Mouse (Mus musculus): ENCODE data around the gene Cnpy4. TPM values are rescaled to one million over a fixed set of nuclear protein-coding genes. Genes with fewer than 3 reads are reported as not detected.

The Cnpy4 gene
- polyA plus RNA-seq, 1 experiment from 2014 or later = 12.1 TPM

GRCm38 (mm10) chr5:138171695-138172491 is 15.4 kb upstream of the Cnpy4 start, which contains the start of the genes Ap4m1 and Mcm7:
Gene Ap4m1, plus strand, starts transcription at chr5:138172002.
Gene Mcm7, minus strand, starts transcription at chr5:138172422.
- H3K4me1 ChIP-seq (replicated peaks; ENCODE audit: control insufficient read depth, insufficient read depth, low read length) = 0 out of 2 replicates have a peak, but pooled peaks cover 10% of the 10 kb centered on the region
- ATAC-seq = peak; percentile 86
- H3K4me2 ChIP-seq (replicated peaks; ENCODE audit: low read depth) = peak within 1 kb of the TSS; percentile 99
- H3K9me3 ChIP-seq (ENCODE audit: control insufficient read depth) = no peaks in the 10 kb centered on the region
- H3K4me3 ChIP-seq (ENCODE audit: low read depth, low read length) = peak within 1 kb of the TSS; percentile 67
- TF ChIP-seq CTCF (IDR thresholded peaks at IDR 0.05; ENCODE audit: low read depth) = peak; percentile 53
- H3K36me3 ChIP-seq (ENCODE audit: control insufficient read depth, insufficient read depth) = peaks cover 46% of the 10 kb centered on the region
- peak within 1 kb of the TSS; percentile 71 for H3K9ac ChIP-seq (ENCODE audit: low read depth, low read length)
- no peaks in the 10 kb centered on the region for H3K27me3 ChIP-seq (replicated peaks; ENCODE audit: control insufficient read depth, insufficient read depth, low read length)
- under 1% methylated on average over 54 of the region's 54 CpGs for WGBS
- peak within 1 kb of the TSS; percentile 84 for H3K27ac ChIP-seq (ENCODE audit: low read depth, low read length)

DNA sequence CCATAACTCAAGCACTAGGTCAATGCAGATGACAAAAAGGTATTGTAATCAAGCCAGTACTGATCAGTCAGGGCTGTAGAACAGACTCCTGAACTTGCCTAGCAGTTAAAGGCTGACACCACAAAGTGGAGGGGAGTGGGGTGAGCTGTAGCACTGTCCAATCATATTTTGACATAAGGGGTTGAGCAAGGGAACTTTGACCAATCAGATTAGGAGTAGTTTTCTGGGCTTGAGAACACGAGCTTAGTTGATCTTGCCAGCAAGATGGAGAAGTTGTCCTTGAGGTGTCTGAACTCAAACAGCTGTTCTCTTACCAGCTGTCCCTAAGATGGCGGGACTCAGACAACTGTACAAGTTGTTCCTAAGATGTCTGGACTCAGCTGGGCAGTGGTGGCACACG is 14.1 kb upstream of the Cnpy4 start:
- H3K36me3 ChIP-seq (ENCODE audit: control insufficient read depth, insufficient read depth) = peaks cover 46% of the 10 kb centered on the region
- H3K4me3 ChIP-seq (ENCODE audit: low read depth, low read length) = no peak overlapping the region
- 63% methylated on average over 3 of the region's 3 CpGs for WGBS
- H3K9ac ChIP-seq (ENCODE audit: low read depth, low read length) = no peak overlapping the region
- H3K27me3 ChIP-seq (replicated peaks; ENCODE audit: control insufficient read depth, insufficient read depth, low read length) = no peaks in the 10 kb centered on the region
- H3K9me3 ChIP-seq (ENCODE audit: control insufficient read depth) = no peaks in the 10 kb centered on the region
- 0 out of 2 replicates have a peak, but pooled peaks cover 10% of the 10 kb centered on the region for H3K4me1 ChIP-seq (replicated peaks; ENCODE audit: control insufficient read depth, insufficient read depth, low read length)
- no peak for ATAC-seq
- H3K4me2 ChIP-seq (replicated peaks; ENCODE audit: low read depth) = no peak overlapping the region
- no peak overlapping the region for H3K27ac ChIP-seq (ENCODE audit: low read depth, low read length)
- TF ChIP-seq CTCF (IDR thresholded peaks at IDR 0.05; ENCODE audit: low read depth) = no peak

GRCm38 (mm10) chr5:138187661-138188306 is 499 bp downstream of the Cnpy4 start:
- Histone ChIP-seq H3K9me3 (ENCODE audit: control insufficient read depth) (no peaks in the 10 kb centered on the region), H3K4me3 (ENCODE audit: low read depth, low read length) (peak overlapping the region; percentile 68), H3K4me1 (replicated peaks; ENCODE audit: control insufficient read depth, insufficient read depth, low read length) (0 out of 2 replicates have a peak, but pooled peaks cover 4% of the 10 kb centered on the region), H3K4me2 (replicated peaks; ENCODE audit: low read depth) (peak overlapping the region; percentile 68), H3K27me3 (replicated peaks; ENCODE audit: control insufficient read depth, insufficient read depth, low read length) (no peaks in the 10 kb centered on the region), H3K36me3 (ENCODE audit: control insufficient read depth, insufficient read depth) (peaks cover 12% of the 10 kb centered on the region; the same call in 1 of the 2 replicates), H3K9ac (ENCODE audit: low read depth, low read length) (peak overlapping the region; percentile 54), H3K27ac (ENCODE audit: low read depth, low read length) (peak overlapping the region; percentile 47; the same call in 1 of the 2 replicates)
- WGBS = under 1% methylated on average over 10 of the region's 10 CpGs
- no peak for TF ChIP-seq CTCF (IDR thresholded peaks at IDR 0.05; ENCODE audit: low read depth)
- ATAC-seq = peak; percentile 81

DNA sequence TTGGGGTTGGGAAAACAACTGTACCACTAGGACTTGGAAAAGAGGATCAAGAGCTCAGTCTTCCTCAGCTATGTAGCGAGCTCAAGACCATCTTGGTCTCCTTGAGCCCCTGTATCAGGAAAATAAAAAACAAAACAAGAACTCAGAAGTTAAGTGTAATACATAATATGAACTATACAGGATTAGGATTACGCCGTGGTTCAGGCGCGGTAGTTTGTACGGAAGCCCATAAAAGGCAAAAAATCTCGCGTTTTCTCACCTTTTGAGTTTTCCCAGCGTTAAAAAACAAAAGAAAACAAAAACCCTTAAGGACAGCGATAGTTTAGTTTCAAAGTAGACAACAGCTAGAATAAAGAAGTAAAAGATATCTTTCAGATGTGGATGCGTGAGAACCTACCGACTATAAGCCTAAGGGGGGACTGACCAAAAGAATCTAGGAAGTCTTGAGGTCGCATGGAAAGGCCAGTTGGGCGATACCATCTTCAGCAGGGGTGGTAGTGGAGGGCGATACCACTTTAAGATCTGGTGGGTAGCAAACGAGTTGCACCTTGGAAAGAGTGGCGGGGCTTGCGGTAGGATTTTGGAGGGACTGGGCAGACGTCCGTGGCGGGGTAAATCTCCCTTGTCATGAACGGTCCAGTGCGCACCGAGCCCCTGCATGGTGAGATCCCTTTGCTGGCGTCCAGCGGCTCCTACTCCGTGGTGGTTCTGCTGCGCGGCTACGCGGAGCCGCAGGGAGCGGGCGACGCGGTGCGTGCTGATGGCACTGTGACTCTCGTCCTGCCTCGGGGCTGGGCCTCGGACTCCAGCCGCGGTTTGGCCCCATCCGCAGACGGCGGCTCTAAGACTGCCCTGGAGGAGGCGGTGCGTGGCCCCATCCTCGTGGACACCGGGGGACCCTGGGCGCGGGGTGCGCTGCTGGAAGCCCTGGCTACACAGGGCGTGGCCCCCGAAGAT is 6.8 kb downstream of the Cnpy4 start, which contains the start of gene Mblac1:
Mblac1 (plus strand) TSS at position 544 of the 957 bp plus-strand sequence.
- ATAC-seq = peak; percentile 79

GRCm38 (mm10) chr5:138194755-138195345 is 7.6 kb downstream of the Cnpy4 start:
- H3K4me3 ChIP-seq (ENCODE audit: low read depth, low read length) = peak overlapping the region; percentile 64
- peak; percentile 24; the same call in 1 of the 2 replicates for ATAC-seq
- peaks cover 3% of the 10 kb centered on the region; the same call in 1 of the 2 replicates for H3K36me3 ChIP-seq (ENCODE audit: control insufficient read depth, insufficient read depth)
- peak overlapping the region; percentile 95 for H3K4me2 ChIP-seq (replicated peaks; ENCODE audit: low read depth)
- H3K4me1 ChIP-seq (replicated peaks; ENCODE audit: control insufficient read depth, insufficient read depth, low read length) = no peaks in the 10 kb centered on the region
- WGBS = 4% methylated on average over 29 of the region's 29 CpGs
- TF ChIP-seq CTCF (IDR thresholded peaks at IDR 0.05; ENCODE audit: low read depth) = no peak
- peak overlapping the region; percentile 60 for H3K9ac ChIP-seq (ENCODE audit: low read depth, low read length)
- no peaks in the 10 kb centered on the region for H3K27me3 ChIP-seq (replicated peaks; ENCODE audit: control insufficient read depth, insufficient read depth, low read length)
- H3K9me3 ChIP-seq (ENCODE audit: control insufficient read depth) = no peaks in the 10 kb centered on the region
- peak overlapping the region; percentile 54; the same call in 1 of the 2 replicates for H3K27ac ChIP-seq (ENCODE audit: low read depth, low read length)

More for the DNA sequence above, 6.8 kb downstream of the Cnpy4 start, which contains the start of gene Mblac1:
- Histone ChIP-seq H3K4me2 (replicated peaks; ENCODE audit: low read depth) (peak within 1 kb of the TSS; percentile 95), H3K27me3 (replicated peaks; ENCODE audit: control insufficient read depth, insufficient read depth, low read length) (no peaks in the 10 kb centered on the region), H3K27ac (ENCODE audit: low read depth, low read length) (peak within 1 kb of the TSS; percentile 54; the same call in 1 of the 2 replicates), H3K4me3 (ENCODE audit: low read depth, low read length) (peak within 1 kb of the TSS; percentile 64), H3K9me3 (ENCODE audit: control insufficient read depth) (no peaks in the 10 kb centered on the region), H3K4me1 (replicated peaks; ENCODE audit: control insufficient read depth, insufficient read depth, low read length) (no peaks in the 10 kb centered on the region), H3K9ac (ENCODE audit: low read depth, low read length) (peak within 1 kb of the TSS; percentile 60), H3K36me3 (ENCODE audit: control insufficient read depth, insufficient read depth) (peaks cover 3% of the 10 kb centered on the region; the same call in 1 of the 2 replicates)
- 0 out of 2 replicates have a peak, but pooled peaks have one; percentile 16 for TF ChIP-seq CTCF (IDR thresholded peaks at IDR 0.05; ENCODE audit: low read depth)
- WGBS = 7% methylated on average over 54 of the region's 54 CpGs

All from intestine, postnatal 0 days (tissue).